Mouse (Mus musculus) brain, embryonic 14.5 days (tissue): ENCODE measurements around the gene Orai1.

Experiments used
- CTCF ChIP-seq: fragments of 200-500 bp; IDR thresholded peaks from 2 replicates; pipeline ENCODE4 v1.5.1; 2012; ENCODE audit warnings: inconsistent platforms, mild to moderate bottlenecking, moderate library complexity, borderline replicate concordance; ENCODE audit not compliant: insufficient read depth, insufficient read length; ENCODE audit errors: extremely low read depth
- POLR2A ChIP-seq: fragments of 200-500 bp; IDR thresholded peaks from 2 replicates; pipeline ENCODE4 v1.6.1; 2012; ENCODE audit warnings: mild to moderate bottlenecking, inconsistent platforms, borderline replicate concordance; ENCODE audit not compliant: poor library complexity, insufficient read depth, insufficient read length, severe bottlenecking; ENCODE audit errors: extremely low read depth

GRCm38 (mm10) chr5:123060706-123061401 lies 46.0 kb downstream of the Orai1 start:
- TF ChIP-seq CTCF (no peak), POLR2A (no peak)
